Mouse (Mus musculus) left cerebral cortex, postnatal 25 days (tissue): ENCODE measurements around the gene Palm3. TPM values are rescaled to one million over a fixed set of nuclear protein-coding genes. Genes with fewer than 3 reads are reported as not detected.

Source experiments
- DNase-seq, 2 experiments: peaks; one replicate each; pipeline ENCODE4 v3.0.0; 2022; ENCODE audit warnings: low spot score in 2 of 2, mixed read lengths in 1 of 2
- intact Hi-C: fragments of 180-260 bp; cut with DNase I; formaldehyde crosslinking; loops from one replicate; pipeline ENCODE4 v1.15.1; 2025
- total RNA-seq, 2 experiments: library from RNA; stranded (reverse); gene quantifications; 2 replicates each; pipeline ENCODE4 v1.2.3; 2021

Palm3 gene
- total RNA-seq, 2 experiments from 2014 or later: 1.2 to 1.4 TPM

DNA sequence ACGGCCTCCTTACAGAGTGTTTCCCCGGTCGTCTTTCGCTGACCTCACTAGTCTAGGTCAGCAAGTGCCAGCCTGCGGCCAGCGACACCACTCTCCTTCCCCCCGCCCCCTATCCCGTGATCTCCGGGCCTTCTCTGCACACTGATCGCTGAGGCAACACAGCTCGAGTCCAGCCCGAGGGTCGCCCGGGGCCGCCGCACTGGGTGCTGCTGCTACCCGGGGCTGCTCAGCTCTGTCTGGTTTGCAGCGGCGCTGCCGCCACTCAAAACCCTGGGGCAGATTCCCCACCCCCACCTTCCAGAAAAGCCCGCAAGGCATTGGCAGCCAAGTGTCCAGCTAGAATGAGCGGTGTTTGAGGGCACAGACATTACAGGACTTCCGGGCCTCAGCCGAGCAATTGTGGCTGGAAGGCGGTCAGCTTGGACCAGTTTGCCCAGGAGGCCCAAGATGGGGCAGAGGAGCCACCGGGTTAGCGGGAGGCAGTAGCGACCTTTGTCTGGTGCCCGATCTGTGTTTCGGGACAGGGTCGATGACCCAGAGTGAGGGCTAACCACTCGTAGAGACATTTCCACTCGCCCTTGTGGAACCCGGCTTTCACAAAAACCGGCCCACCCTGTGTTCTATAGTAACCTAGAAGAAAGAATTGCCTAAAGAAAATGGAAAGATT is 8.6 kb upstream of the Palm3 start:
- intact Hi-C loops: no loop called here
- no peak for DNase-seq

DNA sequence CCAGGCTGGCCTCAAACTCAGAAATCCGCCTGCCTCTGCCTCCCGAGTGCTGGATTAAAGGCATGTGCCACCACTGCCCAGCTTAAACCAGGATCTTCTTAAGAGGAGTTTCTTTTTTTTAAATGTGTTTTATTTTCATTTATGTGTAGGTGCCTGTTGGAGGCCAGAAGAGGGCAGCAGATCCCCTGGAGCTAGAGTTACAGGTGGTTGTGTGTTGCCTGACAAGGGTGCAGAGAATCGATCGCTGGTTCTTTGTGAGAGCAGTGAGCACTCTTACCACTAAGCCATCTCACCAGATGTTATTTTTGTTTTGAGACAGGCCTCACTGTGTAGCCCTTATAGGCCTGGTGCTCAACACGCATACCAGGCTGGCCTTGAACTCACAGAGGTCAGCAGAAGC is 5.4 kb upstream of the Palm3 start:
- DNase-seq: no peak
- intact Hi-C loops: no loop called here

DNA sequence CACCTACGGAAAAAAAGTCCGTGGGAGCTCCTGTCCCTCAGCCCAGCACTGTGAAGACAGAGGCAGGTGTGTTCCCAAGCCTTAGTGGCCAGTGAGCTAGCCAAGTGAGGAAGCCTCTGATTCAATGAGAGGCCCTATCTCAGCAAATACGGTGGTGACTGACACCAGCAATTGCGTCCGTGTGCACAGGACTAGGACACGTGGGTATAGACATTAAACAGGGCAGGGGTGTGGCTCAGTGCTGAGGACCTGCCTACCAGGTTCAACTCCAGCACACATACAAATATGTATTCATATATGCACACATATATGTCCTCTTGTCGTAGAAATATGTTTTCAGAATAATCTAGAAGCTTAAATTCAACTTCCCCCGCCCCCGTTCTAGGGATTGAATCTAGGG is 1.5 kb upstream of the Palm3 start:
- no peak for DNase-seq
- intact Hi-C loops: no loop called here

DNA sequence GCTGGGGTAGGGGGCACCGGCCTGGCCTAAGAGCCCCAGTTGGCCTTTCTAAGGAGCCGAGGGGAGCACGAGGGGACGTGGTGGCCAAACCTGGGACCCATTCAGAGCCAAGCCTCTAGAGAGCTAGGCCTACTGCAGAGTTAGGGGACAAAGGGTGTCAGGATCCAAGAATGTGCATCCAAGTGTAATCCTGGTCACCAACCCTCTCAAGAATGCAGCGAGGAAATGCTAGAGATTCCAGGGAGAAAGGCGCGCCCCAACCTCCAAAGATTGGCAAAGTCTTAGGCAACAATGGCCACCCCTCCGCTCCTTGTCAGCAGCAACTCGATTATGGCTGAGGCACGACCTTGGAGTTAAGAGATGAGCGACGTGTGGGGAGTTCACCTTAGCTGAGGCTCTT is 298 bp downstream of the Palm3 start:
- DNase-seq: no peak
- intact Hi-C loops: no loop called here

DNA sequence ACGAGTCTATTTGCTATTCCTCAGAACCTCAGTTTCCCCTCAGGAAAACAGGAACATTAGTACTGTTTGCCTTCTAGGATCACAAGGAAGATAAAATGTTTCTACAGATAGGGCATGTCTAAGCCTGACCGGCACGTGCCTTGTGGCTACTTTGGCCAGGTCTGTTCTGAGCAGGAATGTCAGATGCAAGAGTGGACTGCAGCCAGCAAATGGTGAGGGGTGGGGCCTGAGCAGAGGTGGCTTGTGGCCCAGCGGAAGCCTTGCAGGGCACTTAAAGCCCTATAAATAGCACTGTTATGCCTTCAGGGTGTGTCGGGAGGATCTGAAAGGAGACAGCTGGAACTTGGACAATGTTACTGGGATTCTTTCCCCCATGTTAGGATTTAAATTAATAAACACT is 1.8 kb downstream of the Palm3 start:
- intact Hi-C loops: no loop called here

DNA sequence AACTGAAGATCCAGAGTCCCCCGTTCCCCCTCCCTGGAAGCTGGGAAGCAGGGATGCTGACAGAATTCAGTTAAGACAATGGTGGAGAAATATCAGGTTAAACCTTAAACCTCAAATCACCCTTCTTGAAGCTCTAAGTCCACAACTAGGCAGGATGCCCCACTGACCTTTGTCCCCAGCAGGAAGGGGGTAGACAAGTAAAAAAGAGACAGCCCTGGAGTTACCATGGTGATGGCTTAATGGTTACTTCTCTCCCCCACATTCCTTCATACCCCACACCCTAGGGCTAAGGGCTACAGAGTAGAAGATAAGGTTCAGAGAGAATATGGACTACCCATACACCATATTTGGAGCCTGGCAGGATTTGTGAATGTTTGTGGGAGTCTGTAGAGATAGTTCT is 2.4 kb downstream of the Palm3 start:
- intact Hi-C loops: no loop called here

More for the DNA sequence above, 1.8 kb downstream of the Palm3 start:
- no peak for DNase-seq

DNA sequence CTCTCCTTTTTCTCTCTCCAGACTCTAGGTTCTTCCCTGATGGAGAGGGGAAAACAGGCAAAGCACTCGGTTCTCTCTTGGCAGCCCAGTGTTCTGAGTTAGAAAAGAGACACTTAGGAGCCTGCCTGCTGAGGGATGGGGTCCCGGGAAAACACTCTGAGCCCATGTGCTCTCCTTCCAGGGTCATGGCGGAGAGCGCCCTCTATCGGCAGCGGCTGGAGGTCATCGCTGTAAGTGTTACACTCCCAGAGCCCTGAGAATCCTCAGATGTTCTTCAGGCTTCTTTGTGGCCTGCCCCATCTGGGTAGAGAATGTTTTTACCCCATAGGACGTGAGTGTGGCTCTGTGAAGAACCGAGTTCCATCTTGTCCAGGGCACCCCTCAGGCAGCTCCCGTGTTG is 2.9 kb downstream of the Palm3 start:
- DNase-seq: no peak
- intact Hi-C loops: no loop called here

More for the DNA sequence above, 2.4 kb downstream of the Palm3 start:
- DNase-seq: no peak

DNA sequence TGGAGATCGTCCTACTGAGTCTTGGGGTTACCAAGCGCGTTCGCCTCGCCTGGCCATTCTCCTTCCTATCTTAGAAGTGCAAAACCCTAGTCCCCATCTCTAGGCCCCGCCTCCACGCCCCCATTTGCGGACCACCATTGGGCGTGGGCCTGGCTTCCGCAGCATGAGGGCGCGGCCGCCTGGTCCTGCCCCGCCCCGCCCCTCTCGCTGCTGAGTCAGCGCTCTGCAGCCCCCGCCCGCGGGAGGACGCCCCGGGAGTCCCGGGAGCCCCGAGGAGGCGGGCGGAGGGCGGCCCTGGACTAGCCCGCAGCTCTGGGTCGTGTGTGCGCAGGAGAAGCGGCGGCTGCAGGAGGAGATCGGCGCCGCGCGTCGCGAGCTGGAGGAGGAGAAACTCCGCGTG is 4.6 kb downstream of the Palm3 start:
- intact Hi-C loops: no loop called here
- peak in 1 of 2 experiments; percentile 15 for DNase-seq

DNA sequence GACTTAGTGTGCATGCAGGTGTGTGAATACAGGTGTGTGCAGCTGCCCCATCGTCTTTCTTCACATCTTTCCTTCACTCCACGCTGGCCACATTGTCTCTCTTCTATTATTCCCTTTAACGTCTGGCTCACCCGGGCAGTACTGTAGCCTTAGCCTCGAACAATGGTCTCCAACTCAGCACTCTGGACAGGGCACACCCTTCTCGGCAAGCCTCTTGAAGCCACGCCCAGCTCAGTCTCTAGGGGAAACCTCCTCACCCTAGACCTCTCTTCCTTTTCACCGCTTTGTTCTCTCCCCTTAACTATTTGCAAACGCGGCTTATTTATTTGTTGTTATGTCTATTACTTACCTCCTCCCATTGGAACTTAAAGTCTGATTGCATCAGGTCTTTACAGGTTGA is 6.2 kb downstream of the Palm3 start:
- intact Hi-C loops: no loop called here
- DNase-seq: no peak

DNA sequence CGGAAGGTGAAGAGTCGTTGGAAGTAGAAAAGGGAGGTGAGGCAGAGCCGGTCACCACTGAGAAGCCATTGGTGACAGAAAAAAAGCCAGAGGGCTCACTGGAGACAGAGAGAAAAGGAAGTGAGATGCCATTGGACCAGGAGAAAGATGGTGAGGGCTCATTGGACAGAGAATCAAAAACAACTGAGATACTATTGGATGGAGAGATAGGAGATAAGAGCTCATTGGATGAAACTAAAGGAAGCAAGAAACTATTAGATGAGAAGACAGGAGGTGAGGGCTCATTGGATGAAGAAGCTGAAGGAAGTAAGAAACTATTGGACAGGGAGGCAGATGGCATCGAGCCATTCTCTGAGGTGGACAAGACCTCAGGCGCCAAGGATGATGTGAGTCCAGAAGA is 8.0 kb downstream of the Palm3 start:
- DNase-seq: no peak
- intact Hi-C loops: no loop called here

DNA sequence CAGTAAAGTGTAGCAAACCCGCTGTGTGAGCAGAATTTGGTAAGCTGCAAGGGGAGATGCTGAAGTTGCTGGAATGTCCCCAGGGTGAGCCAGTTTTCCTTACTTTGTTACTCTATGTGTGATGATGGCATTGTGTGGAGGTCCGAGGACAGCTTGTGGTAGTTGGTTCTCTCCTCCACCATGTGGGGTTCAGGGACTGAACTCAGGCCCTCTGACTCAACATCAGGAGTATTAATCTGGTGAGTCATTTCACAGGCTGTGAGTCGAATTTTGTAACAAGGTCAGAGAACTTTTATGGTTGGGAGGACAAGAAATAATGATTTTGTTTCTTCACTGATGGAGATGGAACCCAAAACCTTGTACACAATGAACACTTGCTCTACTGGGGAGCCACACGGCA is 11.5 kb downstream of the Palm3 start:
- intact Hi-C loops: no loop called here
- DNase-seq: no peak

DNA sequence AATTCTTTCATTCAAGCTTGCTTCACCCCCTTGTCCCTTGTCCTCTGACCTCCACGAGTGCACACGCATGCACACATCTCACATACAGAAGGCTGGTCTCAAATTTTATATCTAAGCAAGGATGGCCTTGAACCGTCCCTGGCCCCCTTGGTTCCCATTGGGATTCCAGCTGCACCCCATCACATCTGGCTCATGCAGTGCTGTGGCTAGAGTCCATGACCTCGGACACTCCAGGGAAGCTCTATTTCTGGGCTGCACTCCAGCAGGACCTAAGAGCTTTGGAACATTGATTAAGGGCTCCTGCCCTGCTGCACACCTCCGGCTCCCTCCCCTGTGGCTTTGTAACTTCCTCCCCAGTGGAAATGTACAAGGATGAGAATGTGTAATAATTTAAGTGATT is 16.7 kb downstream of the Palm3 start:
- intact Hi-C loops: loop anchor here (5.0 kb wide), 2 partner anchors 69 to 134 kb away; no protein-coding TSS in a partner anchor

DNA sequence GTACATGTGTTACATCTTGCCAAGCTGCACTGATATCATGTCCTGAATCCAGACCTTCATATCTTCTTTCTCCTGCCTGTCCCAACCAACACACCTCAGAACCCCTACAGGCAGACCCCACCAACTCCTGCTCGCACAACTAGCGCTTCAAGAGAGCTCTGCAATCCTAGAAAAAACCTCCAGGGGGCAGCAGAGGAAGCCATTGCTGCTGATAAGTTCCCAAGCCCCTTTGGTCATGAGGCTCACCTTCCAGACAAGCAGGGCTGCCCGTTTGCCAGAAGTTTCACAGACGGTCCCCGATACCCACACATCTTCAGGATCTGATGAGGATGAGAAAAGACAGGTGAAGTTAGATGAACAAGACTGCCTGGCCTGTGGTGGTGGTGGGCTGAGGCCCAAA is 17.8 kb downstream of the Palm3 start:
- peak; percentile 59 to 75 for DNase-seq
- intact Hi-C loops: loop anchor here (5.0 kb wide), 2 partner anchors 68 to 133 kb away; no protein-coding TSS in a partner anchor

More for the DNA sequence above, 16.7 kb downstream of the Palm3 start:
- DNase-seq: no peak

DNA sequence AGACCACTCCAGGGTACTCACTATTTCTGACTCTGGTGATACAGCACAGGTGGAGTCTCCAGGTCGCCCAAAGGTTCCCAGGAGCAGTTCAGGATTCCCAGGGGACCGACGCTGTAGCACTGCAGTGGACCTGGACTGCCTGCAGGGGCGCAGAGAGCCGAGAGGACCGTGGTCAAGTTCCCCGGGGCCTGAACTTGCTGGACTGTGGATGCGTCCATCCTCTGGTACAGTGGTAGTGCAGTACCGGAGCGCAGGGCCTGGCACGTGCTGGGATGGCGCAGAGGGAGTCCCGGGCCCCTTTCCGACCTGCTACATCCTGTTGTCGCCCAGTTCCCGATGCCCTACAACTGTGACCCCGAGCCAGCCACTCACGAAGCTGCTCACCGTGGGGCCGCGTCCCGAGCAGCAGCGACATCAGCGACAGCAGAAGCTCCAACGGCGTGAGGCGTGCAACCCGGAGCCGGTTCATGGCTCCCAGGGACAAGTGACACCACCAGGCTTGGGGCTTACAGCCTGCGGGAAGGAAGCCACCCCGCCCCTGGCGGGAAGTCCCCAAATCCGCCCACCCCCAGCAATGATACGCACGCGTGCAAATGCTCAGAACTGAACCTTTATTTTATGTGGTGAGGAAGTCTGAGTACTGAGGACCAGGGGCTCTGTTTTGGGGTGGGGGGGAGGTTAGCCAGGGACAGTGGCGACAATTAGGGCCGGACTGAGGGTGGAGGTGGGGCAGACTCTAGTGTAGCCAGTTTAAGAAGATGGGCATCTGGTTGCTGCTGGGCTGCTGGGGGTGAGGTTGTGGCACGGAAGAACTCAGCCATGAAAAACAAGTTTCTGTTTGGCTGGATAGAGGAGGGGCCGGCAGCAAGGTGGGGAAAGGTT is 21.0 kb downstream of the Palm3 start, which contains the start of gene Il27ra:
Il27ra (minus strand) TSS at position 524 of the 882 bp plus-strand sequence.
- intact Hi-C loops: loop anchor here (5.0 kb wide), 1 partner anchor 315 kb away; no protein-coding TSS in a partner anchor

DNA sequence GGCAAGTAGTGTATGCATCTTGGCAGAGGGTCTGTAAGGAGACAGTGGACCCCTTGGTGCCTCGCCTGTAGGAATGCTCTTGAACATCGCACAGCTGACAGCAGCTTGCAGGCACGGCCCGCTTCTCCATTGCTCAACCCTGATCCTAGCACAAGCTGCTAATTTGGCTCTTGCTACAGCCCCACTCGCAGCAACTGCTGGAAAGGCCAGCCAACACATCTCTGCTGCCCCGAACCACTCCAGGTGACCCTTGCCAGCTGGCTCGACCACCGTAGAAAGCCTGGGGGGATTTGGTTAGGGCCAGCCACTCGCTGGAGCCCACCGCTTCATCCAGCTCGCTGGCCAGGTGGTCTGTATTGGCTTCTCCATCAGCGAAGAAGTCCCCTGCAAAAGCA is 21.7 kb downstream of the Palm3 start:
- intact Hi-C loops: loop anchor here (5.0 kb wide), 1 partner anchor 314 kb away; no protein-coding TSS in a partner anchor
- no peak for DNase-seq

More for the DNA sequence above, 21.0 kb downstream of the Palm3 start, which contains the start of gene Il27ra:
- DNase-seq: peak; percentile 8 to 10

DNA sequence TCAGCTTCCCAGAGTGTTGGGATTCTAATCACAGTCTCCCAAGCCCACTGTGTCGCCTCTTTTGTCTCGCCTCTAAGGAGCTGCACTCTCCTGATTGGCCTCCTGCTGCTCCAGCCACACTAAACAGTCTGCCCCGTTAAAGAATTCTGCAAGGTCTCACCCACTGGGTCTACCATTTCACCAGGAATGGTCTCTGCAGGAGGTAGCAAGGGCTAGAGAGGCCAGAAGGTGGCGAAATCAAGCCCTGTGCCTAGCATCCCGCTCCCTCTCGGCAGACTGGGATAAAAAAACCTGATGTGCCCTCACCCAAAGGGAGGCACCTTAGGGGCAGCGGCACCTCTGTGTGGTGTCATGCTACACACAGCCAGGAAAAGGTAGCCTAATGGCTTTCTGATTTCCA is 22.8 kb downstream of the Palm3 start:
- intact Hi-C loops: loop anchor here (5.0 kb wide), 1 partner anchor 313 kb away; no protein-coding TSS in a partner anchor
- no peak for DNase-seq

DNA sequence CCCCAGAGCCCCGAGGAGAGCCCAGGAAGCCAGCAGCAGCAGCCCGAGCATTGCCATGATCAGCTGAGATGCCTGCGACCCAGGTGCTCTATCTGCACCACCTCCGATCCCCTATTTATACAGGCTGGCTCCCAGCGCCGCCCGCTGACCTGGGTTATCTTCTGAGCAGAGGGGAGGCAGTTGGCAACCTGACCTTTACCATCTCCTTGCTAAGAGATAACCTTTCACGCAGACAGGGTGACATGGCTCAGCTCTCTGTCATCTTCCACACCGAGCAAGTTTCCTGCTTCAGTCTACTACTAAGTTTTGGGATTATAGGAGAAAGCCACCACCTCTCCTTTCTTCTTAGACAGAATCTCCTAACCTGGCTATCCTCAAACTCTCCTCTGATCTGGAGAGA is 23.6 kb downstream of the Palm3 start, which contains the start of gene Rln3:
Rln3 (minus strand) TSS at position 101 of the 400 bp plus-strand sequence.
- intact Hi-C loops: loop anchor here (5.0 kb wide), 1 partner anchor 312 kb away; no protein-coding TSS in a partner anchor
- no peak for DNase-seq

DNA sequence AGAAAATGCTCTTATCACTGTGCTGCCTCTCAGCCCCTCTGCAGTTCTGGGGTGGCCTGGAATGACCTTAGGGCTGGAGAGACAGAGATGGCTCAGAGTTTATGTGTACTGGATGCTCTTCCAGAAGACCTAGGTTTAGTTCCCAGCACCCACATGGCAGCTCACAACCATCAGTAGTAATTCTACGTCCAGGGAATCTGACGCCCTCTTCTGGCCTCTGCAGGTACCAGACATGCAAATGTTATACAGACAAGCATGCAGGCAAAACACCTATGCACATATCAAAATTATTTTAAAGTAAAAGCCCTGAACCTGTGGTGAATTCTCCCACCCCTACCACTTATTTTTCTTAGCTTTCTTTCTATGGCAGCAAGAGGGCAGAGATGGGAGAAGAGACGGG is 25.2 kb downstream of the Palm3 start:
- intact Hi-C loops: no loop called here
- no peak for DNase-seq

DNA sequence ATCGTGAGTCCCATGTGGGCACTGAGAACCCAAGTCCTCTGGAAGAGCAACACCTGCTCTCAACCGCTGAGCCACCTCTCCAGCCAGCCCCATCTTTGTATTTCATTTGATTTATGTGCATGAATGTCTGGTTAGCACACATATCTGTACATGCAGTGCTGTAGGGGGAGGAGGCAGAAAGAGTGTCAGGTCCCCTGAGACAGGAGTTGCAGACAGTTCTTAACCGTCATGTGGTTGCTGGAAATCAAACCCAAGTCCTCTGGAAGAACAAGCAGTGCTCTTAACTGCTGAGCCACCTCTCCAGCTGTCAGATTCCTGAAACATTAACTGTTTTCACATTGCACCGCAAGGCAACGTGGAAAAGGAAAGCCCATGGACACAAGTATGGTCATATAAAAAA is 26.9 kb downstream of the Palm3 start:
- DNase-seq: no peak
- intact Hi-C loops: no loop called here

DNA sequence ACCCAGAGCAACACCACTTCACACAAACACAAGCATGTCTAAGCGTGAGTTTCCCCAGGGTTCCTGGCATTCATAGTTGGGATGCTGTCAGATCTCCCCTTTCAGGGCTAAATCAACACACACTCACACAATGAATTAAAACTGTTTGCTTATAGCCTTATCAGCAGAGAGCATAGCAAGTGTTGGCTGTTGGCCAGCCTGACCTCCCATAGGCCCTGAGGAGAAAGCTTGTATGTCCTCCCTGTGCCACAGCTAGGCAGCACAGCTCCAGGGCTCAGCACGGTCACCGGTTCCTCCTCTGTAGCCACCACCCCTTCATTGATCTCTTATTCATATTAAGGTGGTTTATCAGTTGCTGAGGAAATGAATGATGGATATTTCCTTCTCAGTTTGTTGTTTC is 31.5 kb downstream of the Palm3 start:
- no peak for DNase-seq
- intact Hi-C loops: no loop called here
